Mouse (Mus musculus) bone marrow, adult 2 months (tissue): ENCODE measurements around the gene C1qtnf6.
A peak's percentile ranks its signal among the peaks of the same experiment; 100 is the strongest.

Source experiments
- CTCF ChIP-seq: fragments of 200-500 bp; IDR thresholded peaks from 2 replicates; pipeline ENCODE4 v1.5.1; 2011; ENCODE audit warnings: low read length, control low read depth; ENCODE audit not compliant: control insufficient read depth, insufficient read depth
- POLR2A ChIP-seq: fragments of 200-500 bp; IDR thresholded peaks from 2 replicates; pipeline ENCODE4 v1.6.1; 2011; ENCODE audit warnings: low read depth, mild to moderate bottlenecking, control low read depth, low read length, borderline replicate concordance; ENCODE audit not compliant: control insufficient read depth

- TF ChIP-seq CTCF (peak; percentile 26; the same call in 1 of the 2 replicates), POLR2A (no peak)
Measured at GRCm38 (mm10) chr15:78547415-78548335, 16.5 kb upstream of the C1qtnf6 start.
